Mouse (Mus musculus) forelimb bud, embryonic 11.5 days (tissue): ENCODE results near the gene Atp11a.

Experiments used
- DNase-seq: peaks from one replicate; pipeline ENCODE4 v3.0.0-alpha.2; 2012; ENCODE audit warnings: low read depth, low spot score

Gene Atp11a

GRCm38 (mm10) chr8:12811231-12811630 lies 54.4 kb downstream of the Atp11a start:
- DNase-seq = no peak

DNA sequence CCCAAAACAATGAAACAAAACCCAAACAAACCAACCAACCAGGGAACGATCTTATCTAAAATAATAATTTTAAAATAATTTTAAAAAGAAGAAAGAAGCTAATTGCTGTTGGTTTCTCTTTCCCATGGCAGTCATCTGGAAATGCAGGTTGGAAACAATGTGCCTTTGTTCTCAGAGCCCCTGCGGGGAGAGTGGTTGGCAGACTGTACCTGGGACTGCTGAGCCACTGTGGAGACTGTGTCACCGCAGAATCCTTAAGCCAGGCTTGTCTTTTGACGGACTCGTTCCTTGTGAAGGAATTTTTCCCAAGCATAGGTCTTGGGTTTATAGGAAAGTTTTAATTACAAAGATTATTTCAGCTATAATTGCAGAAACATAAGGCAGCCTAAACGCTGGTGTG lies 59.6 kb downstream of the Atp11a start:
- DNase-seq = no peak

- DNase-seq = no peak
These were observed 66.1 kb downstream of the Atp11a start for GRCm38 (mm10) chr8:12822892-12823291.

GRCm38 (mm10) chr8:12824562-12824961 lies 67.7 kb downstream of the Atp11a start:
- DNase-seq = no peak

GRCm38 (mm10) chr8:12825236-12825635 lies 68.4 kb downstream of the Atp11a start:
- DNase-seq = no peak

- DNase-seq = no peak
These were observed 68.9 kb downstream of the Atp11a start for GRCm38 (mm10) chr8:12825686-12826237.

DNA sequence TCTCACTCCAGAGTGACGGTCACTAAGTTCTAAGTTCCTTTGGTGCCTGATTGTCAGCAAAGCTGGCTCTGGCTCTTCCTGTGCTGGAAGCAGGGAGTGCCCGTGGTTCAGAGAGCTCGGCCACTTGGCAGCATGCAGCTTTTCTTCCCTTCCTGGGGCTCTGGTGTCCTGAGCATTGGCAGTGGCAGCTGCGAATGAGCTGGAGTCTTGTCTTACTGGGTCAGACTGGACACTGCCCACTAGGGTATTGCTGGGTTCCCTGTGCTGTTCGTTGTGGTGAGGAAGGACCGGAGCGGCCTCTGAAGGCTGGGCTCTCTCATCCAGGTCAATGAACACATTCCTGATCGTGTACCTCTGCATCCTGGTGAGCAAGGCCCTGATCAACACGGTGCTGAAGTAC lies 70.3 kb downstream of the Atp11a start:
- DNase-seq = no peak

GRCm38 (mm10) chr8:12828298-12828697 lies 71.5 kb downstream of the Atp11a start:
- DNase-seq = no peak

- no peak for DNase-seq
These were observed 72.6 kb downstream of the Atp11a start for GRCm38 (mm10) chr8:12829381-12829780.

GRCm38 (mm10) chr8:12831659-12832589 lies 75.1 kb downstream of the Atp11a start:
- peak; percentile 7 for DNase-seq

DNA sequence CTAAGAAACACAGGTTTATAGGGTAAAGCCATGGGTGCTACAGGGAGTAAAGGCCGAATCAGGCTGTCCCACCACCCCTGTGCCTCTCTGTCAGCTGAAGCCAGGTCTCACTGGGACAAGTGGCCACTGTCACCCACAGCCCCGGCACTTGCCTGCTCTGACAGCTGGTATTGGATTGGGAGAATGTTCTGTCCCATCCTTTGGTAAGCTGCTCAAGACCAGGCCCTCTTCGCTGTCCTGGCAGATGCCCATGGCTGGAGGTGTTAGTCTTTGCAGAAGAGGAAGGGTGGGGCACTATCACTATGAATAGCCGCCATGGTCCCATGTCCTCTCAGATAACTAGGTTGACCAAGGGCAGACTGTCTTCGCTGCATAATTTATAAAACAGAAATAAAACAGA lies 76.8 kb downstream of the Atp11a start:
- DNase-seq = no peak

GRCm38 (mm10) chr8:12840834-12841233 lies 84.0 kb downstream of the Atp11a start:
- no peak for DNase-seq

DNA sequence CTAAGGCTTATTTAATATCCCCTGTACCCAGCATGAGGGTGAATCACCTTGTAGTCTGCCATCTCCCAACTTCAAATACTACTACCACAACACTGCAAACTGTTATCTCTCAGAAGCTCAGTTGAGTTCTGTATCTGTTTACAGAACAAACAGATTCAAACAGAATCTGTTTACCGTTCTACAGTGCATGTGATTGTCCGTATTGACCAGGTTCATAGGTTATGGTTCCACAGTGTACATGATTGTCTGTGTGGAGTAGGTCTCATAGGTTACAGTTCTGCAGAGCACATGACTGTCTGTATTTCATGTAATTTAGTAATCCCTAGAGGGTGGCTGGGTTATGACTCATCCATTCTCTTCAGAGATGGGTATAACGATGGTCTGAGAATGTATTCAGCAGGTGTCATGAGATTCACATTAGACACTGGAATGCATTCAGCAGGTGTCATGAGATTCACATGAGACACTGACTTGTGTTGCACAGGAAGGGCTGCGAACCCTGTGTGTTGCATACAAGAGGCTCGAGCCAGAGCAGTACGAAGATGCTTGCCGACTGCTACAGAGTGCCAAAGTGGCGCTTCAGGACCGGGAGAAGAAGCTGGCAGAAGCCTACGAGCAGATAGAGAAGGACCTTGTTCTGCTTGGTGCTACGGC lies 85.7 kb downstream of the Atp11a start:
- no peak for DNase-seq

- no peak for DNase-seq
These were observed 87.6 kb downstream of the Atp11a start for GRCm38 (mm10) chr8:12844347-12844950.

GRCm38 (mm10) chr8:12846447-12846846 lies 89.6 kb downstream of the Atp11a start:
- no peak for DNase-seq

DNA sequence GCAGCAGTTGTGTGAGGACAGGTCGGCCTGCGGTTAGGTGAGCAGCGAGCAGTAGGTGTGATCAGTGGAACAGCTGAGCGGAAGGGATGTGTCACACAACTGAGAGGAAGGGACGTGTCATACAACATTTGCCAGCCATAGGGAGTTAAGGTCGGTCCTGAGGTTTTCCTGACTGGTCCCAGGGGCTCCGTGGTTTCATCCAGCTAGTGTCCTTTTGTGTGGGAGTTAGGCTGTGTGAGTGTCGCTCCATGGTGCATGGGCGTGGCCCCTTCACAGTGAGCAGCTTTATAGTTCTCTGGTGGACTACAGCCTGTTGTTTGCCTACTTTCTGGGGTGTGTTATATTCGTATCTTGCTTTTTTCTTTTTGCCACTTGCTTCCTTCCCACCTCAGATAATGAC lies 94.4 kb downstream of the Atp11a start:
- no peak for DNase-seq

DNA sequence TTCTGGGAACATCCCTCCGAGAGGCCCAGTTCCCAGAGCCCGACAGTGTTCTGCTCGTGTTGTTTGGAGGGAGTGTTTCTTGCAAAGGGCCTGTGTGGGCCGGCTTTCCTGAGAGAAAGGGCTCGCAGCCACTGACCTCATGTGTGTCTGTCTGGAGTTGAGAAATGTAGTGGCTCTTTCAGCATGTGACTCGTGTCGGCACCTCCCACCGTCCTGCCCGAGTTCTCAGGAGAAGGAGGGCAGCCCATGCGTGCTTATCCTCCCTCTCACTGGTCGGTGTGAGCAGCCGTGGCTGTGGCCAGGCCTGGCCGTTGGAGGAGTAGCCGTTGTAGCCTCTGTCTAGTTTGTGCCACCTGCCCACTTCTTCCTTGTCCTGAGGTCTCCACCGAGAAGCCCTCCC lies 99.2 kb downstream of the Atp11a start:
- DNase-seq = no peak

DNA sequence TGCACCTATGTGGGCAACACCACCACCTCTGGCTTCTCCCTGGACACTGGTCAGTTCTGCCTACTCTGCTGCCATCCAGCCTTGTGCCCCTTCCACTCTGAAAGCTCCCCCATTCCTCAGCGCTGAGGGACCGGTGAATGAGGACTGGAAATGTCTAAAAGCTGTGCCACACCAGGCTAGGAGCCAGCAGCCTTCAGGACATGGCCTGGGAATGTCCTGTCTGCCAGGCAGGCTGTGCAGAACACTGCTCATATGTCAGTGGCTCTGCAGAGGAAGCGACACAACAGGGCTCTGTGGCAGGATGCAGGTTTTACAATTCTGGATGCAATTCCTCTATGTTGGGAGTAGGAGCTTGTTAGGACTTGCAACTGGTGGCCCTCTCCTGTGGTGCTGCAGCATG lies 106.2 kb downstream of the Atp11a start:
- no peak for DNase-seq

DNA sequence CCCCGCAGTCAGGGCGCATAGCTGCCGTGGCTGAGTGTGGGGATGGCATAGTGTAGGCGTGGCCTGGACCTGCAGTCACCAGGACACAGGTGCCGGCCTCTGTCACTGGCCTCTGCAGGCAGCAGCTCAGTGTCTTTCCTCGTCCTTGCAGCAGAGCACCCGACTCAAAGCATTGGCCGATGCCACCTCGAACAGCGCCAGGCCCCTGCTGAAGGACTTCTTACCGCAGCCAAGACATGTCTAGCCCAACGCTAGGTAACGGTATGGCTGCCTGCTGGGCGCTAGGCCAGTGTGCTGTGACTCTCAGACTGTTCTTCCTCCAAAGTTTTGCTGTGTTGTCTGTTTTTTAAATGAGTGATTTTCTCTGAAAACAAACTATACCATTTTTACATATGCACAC lies 106.8 kb downstream of the Atp11a start:
- no peak for DNase-seq

DNA sequence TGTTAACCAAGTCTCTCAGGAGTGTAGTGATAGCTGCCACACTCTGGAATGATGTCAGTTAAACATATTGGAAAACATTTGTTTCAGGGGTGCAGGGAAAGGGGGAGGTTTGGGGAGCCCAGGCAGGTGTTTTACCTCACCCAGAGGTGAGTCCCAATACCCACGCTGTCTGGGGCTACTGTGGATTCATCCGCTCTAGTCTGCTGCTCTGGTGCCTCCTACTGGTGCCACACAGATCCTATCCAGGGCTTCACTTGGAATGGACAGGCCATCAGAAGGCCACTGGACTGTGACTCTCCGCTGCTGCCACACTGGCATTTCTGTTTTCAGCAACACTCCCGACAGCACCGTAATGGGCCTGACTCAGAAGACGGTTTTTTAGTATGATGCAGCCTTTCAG lies 109.0 kb downstream of the Atp11a start:
- DNase-seq = no peak

DNA sequence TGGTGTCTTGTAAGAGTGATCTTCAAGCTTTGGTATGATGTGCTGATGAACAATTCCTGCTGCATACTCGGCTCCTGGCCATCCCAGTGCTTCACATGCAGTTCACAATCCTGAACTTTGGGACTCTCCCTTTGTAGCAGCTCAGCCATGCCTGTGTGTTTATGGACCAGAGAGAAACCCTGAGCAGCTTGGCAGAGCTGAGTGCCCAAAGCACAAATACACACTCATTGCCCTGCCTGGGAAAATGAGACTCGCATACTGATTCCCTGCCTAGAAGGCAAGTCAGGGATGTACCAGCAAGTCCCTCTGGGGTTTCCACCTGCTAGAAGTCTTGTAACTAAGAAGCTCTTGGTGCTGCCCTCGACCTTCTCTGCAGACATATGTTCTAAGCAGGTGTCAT lies 112.8 kb downstream of the Atp11a start:
- no peak for DNase-seq

GRCm38 (mm10) chr8:12870656-12871055 lies 113.8 kb downstream of the Atp11a start:
- no peak for DNase-seq
